Mouse (Mus musculus) adrenal gland, adult 18-20 months (tissue): ENCODE measurements at regions not wholly inside any gene's neighbourhood (a gene's known extent, or its start where the extent isn't known, plus 50 kb on each side); places are given as distances from the start of the nearest gene placed in this dataset.

Experiments used
- DNase-seq, 2 experiments: peaks; one replicate each; pipeline ENCODE4 v3.0.0; 2021 to 2022; ENCODE audit warnings: low spot score in 2 of 2

DNA sequence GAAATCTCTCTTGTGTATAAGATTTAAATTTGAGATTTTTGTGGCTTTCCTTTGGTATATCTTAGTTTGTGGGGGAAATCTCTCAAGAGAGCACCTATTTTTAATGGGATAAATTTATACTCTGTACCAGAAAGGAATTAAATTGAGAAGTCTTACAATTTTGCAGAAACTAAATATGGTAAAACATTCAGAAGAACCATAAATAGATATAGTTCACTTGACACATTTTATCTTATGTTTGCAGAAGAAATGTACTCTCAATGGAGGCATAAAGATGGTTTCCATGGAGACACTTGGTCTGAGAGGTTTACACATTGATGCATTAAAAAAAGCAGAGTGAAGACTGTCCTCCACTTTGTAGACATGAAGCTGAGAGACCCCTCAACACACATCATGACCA, 86.9 kb downstream of the Ndufa10 start:
- DNase-seq, result no peak

GRCm38 (mm10) chr1:92384945-92385344, 88.7 kb downstream of the Ndufa10 start:
- no peak for DNase-seq

DNA sequence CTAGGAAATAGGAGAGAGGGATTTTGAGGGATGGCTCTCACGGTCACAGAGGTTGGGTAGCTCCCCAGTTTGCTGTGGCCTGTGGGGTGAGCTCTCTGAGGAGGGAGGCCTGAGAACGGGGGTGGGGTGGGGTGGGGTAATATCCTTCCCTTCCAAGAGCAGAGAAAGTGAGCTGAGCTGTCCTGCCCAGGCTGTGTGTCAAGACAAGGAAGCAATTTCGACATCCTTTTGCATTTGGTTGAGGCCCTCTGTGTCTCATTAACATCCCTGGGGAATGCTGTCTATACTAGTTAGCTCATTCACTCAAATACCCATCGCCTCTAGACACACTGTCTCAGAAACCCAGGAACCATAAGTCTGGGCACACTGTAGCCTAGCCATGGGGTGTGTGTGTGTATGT, 89.9 kb downstream of the Ndufa10 start:
- DNase-seq, result no peak

DNA sequence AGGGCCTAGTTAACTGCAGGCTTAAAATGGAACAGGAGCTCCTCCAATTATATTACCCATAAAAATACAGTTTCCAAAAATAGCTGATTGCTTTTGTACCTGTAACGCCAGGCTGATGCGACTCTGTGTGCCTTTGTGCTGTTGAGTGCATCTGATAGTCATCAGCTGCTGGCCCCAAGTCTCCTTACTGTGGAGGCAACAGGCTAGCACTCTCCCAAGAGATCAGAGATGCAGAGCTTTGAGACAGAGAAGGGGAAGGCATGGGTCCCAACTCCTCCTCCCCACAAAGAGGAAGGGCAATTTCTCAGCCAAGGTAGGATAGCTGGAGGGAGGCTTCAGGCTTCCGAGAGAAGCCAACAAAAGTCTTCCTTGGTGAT, 94.2 kb downstream of the Ndufa10 start:
- no peak for DNase-seq

DNA sequence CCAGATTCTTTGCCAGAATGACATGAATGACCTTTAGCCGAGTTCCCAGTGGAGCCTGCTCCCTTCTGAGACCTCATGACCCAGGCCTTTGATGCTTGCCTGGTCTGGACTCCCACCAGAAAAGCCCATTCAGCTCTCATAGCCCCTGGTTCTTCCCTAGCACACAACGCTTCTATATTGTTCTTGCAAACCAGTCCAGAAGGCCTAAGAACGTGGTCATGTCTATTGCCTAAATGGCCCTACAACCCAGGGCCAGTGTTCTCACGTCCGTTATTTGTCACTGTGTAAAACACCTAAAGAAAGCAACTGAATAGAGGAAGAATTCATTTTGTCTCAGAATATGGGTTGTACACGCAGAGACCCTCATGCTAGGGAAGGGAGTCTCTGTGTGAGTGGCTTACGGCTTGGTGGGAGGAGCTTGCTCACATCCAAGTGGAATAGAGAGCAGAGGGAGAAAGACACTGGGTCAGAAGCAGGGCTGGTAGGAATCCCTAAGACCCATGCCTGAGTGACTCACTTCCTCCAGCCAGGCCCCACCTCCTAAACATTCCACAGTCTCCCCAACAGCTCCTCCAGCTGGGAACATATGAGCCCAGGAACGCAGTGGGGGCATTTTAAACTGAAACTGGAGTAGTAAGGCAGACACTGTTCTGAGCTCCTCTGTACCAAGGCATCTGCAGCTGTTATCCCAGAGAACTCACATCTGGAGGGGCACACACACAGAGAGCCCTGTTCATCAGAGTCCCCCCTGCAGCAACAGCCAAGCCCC, 94.7 kb downstream of the Ndufa10 start:
- no peak for DNase-seq

DNA sequence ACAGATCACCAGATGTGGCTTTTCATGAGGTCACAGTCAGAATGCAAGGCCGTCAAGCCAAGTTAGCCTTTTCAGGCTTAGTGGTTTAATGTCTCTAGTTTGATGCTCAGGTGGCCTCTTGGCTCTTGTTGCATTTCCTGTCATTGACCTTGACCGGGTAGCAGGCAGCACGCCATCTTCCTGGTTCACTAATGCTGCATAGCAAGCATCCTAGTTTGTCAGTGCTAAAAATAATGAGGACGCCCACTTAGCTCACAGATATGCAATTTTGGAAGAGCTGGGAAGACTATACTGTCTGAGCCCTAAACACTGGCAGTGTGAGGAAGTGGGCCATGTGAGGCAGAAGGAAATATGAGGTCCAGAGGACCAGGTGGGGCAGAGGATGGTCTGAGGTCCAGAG, 97.2 kb downstream of the Ndufa10 start:
- DNase-seq, result no peak

- no peak for DNase-seq
Observed at GRCm38 (mm10) chr1:92372222-92372990, 101.3 kb downstream of the Ndufa10 start.

GRCm38 (mm10) chr1:92371357-92371981, 102.2 kb downstream of the Ndufa10 start:
- no peak for DNase-seq

DNA sequence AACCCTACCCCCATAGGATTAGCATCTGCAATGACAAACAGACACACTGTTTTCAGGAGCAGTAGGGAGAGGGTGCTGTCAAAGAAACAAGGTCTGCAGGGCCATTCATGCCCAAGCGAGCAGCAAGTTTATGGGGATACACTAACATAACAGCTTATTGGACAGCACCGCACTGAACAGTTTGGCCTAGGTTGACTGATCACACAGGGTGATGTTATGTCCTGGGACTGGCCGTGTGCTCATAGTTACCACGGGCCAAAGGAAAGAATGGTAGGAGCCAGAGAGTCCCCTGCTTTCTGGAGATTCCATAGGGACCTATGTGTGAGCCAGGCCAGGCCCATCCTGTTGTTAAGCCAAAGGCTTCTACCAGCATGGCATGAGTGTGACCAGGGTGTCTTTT, 102.8 kb downstream of the Ndufa10 start:
- no peak for DNase-seq

DNA sequence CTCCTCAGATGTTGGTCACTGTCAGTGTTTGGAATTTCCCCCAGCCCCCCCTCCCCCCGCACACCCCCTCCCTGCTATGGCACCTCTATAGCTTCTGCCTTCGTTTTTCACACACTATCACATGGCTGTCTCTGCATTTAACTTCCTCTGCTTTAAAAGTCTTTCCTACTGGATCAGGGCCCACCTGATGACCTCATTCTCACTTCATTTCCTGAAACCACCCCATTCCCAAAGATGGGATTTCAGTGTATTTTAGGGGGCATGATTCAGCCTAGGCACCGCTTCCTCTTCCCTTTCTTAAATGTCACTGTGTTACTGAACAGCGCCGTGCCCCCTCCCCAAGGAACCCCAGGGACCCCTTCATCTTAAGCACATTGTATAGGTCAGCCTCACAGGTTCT, 103.7 kb downstream of the Ndufa10 start:
- no peak for DNase-seq

DNA sequence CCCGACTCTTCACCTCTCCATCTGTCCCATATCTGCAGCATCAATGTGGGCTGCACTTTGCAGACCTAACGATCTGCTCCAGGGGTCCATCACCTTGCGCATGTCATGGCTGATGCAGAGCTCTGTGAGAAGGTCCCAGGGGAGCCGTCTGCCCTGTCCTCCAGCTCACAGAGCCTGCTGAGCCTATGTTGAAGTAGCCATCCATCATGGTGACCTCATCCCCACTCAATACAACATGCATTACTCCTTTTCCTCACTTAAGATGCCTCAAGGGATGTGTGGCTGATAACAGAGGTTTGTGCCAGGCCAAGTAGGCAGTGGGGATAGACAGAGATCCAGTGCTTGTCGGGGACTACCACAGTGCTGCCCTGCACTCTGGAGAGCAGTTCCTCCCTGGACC, 107.4 kb downstream of the Ndufa10 start:
- no peak for DNase-seq

- DNase-seq, result no peak
Observed at GRCm38 (mm10) chr1:92365366-92366075, 108.1 kb downstream of the Ndufa10 start.

- no peak for DNase-seq
Observed at GRCm38 (mm10) chr1:92361677-92362076, 112.0 kb downstream of the Ndufa10 start.

- DNase-seq, result peak; percentile 75 to 80
Observed at GRCm38 (mm10) chr1:92360255-92360654, 113.4 kb downstream of the Ndufa10 start.

DNA sequence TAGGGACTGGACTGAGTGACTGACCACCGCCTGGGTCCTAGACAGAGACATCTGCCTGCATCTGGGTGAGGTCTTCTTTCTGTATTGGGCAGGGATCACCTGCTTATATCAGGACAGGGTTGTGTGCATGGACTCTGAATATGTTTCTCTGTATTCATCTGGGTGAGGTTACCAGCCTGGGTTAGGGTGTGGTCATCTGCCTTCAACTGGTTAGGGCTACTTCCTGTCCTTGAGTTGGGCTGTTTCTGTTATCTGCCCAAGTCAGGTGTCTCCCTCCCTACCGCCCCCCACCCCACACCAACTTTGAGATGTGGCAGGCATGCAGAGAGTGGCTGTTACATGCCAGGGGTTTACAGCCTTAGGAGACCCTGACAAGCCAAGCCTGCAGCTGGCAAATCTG, 114.2 kb downstream of the Ndufa10 start:
- DNase-seq, result no peak

- DNase-seq, result no peak
Observed at GRCm38 (mm10) chr1:92358758-92359287, 114.8 kb downstream of the Ndufa10 start.

DNA sequence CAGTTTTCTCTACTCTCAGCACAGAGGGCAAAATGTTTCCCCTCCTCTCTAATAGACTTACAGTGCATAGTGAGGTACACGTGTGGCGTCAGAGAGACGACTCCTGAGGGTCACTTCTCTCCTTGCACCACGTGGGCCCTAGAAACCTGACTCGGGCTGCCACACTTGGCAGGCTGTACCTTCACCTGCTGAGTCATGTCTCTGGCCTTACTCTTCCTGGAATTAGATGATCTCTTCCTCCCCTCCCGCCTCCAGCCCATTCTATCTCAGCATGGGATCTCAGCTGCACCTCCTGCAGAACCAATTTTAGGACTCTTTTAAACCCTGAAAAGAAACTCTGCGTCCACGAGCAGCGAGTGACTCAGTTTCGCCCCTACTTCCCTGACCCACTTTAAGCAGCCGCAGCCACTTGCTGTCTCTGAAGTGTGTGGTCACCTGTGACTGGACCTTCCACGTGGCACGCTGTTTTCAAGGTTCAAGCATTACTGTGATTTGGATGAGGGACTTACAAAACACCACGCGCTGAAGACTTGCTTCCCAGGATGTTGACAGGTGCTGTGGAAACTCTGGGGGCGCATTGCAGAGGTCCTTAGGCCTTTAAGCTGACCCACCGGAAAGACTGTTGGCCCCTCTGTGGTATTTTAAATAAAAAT, 125.2 kb downstream of the Ndufa10 start:
- peak in 1 of 2 experiments; percentile 23 for DNase-seq

DNA sequence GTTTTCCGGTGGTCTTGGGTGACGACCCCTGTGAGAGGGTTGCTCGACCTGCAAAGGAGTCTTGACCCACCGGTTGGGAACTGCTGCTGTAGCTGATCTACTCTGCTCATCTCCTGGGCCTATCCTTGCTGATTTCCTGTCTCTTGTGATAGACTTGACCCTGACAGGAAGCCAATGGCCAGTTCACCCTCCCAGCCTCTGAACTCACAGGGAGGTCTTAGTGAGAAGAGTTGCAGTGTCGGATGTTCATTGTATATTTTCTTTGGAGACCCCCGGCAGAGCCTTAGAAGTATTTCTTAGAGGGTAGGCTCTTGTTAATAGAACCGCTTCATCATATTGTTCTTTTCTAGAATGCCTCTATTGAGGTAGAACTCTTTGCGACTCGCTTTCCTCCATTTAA, 126.0 kb downstream of the Ndufa10 start:
- DNase-seq, result no peak

GRCm38 (mm10) chr1:92343768-92344167, 129.9 kb downstream of the Ndufa10 start:
- no peak for DNase-seq

DNA sequence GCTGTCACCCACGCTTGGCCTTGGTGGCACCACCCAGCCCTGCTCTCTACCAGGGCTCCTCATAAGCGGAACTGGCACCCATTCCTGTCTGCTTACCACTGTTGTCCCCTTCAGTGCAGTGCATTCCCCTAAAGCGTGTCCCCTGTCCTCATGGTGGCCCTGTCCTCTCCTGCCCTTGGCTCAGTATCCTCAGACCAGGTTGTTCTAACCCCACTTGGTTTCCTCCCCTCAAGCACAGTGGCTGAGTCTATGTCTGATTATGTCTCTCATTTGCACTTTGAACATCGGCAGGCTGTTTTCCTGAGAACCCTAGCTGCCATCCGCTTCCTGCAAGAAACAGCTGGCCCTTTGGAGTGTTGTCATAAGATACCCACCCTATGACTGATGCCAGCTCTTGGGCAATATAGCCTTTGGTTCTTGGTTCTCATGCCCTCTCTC, 130.5 kb downstream of the Ndufa10 start:
- no peak for DNase-seq
